Mouse (Mus musculus) natural killer cell, adult 2 months (primary cell): ENCODE data around the gene Bub3.

Experiments used
- DNase-seq, 2 experiments: peaks; one replicate each; pipeline ENCODE4 v3.0.0; 2022; ENCODE audit warnings: low spot score in 2 of 2

Gene Bub3

GRCm38 (mm10) chr7:131559986-131560696 lies at the start of gene Bub3:
Gene Bub3 (plus strand): TSS chr7:131560222.
- peak; percentile 84 to 90 for DNase-seq

- DNase-seq = peak; percentile 46 to 76
These were observed 20.0 kb upstream of the Bub3 start for GRCm38 (mm10) chr7:131539979-131540378.

GRCm38 (mm10) chr7:131541184-131542114 lies 18.6 kb upstream of the Bub3 start:
- DNase-seq = no peak

- DNase-seq = no peak
These were observed 17.7 kb upstream of the Bub3 start, which contains the start of gene Hmx3 for GRCm38 (mm10) chr7:131542115-131542871. Gene Hmx3 (plus strand): TSS chr7:131542867.

- no peak for DNase-seq
These were observed 17.0 kb upstream of the Bub3 start for GRCm38 (mm10) chr7:131542872-131543622.

- DNase-seq = no peak
These were observed 16.2 kb upstream of the Bub3 start for GRCm38 (mm10) chr7:131543623-131544481.

GRCm38 (mm10) chr7:131544871-131545270 lies 15.2 kb upstream of the Bub3 start:
- DNase-seq = no peak

- DNase-seq = no peak
These were observed 14.2 kb upstream of the Bub3 start for GRCm38 (mm10) chr7:131545701-131546385.

GRCm38 (mm10) chr7:131546423-131546822 lies 13.6 kb upstream of the Bub3 start:
- DNase-seq = no peak

GRCm38 (mm10) chr7:131547481-131547880 lies 12.5 kb upstream of the Bub3 start:
- no peak for DNase-seq

- DNase-seq = no peak
These were observed 11.5 kb upstream of the Bub3 start, which contains the start of gene Hmx2 for GRCm38 (mm10) chr7:131548473-131548872. Gene Hmx2 (plus strand): TSS chr7:131548773.

- no peak for DNase-seq
These were observed 8.6 kb upstream of the Bub3 start for GRCm38 (mm10) chr7:131551471-131551870.

- no peak for DNase-seq
These were observed 7.9 kb upstream of the Bub3 start for GRCm38 (mm10) chr7:131551931-131552741.

- no peak for DNase-seq
These were observed 7.2 kb upstream of the Bub3 start for GRCm38 (mm10) chr7:131552781-131553180.

GRCm38 (mm10) chr7:131553771-131554175 lies 6.2 kb upstream of the Bub3 start:
- DNase-seq = no peak

- no peak for DNase-seq
These were observed 5.5 kb upstream of the Bub3 start for GRCm38 (mm10) chr7:131554341-131555180.

- no peak for DNase-seq
These were observed 4.5 kb upstream of the Bub3 start for GRCm38 (mm10) chr7:131555301-131556081.
